Mouse (Mus musculus): ENCODE measurements around the gene Glb1l. TPM values are rescaled to one million over a fixed set of nuclear protein-coding genes. Genes with fewer than 3 reads are reported as not detected.

Gene Glb1l
- total RNA-seq, 2 experiments from 2014 or later, result 22.4 to 23.2 TPM

DNA sequence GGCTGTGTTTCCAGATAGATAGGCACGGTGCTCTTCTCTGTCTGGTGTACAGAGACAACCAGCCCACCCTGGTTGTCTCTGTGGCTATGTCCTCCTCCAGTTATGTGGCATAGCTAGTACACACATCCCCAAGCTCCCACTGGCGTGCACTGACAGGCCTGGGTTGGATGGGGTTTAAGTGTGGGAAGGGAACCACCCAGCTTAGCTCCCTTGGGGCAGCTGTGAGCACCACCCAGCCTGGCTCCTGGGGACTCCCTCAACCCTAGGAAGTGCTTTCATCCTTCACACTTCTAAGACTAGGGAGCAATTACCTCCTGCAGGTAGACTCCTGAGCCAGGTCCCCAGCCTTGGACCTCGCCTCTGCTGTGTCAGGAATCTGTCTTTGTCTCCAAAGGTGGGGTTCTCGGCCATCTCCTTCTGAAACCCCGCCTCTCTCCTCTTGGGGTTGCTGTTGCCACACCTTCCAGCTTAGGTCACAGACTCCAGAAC, 21.1 kb upstream of the Glb1l start, which contains the start of gene A630095N17Rik:
Gene A630095N17Rik, minus strand, starts transcription at position 439 of the 489 bp plus-strand sequence.
- no peak for DNase-seq (ENCODE audit: low spot score in 2 of 2)

- no peak for DNase-seq (ENCODE audit: low spot score in 2 of 2)
Measured at GRCm38 (mm10) chr1:75231224-75231623, 20.6 kb upstream of the Glb1l start.

DNA sequence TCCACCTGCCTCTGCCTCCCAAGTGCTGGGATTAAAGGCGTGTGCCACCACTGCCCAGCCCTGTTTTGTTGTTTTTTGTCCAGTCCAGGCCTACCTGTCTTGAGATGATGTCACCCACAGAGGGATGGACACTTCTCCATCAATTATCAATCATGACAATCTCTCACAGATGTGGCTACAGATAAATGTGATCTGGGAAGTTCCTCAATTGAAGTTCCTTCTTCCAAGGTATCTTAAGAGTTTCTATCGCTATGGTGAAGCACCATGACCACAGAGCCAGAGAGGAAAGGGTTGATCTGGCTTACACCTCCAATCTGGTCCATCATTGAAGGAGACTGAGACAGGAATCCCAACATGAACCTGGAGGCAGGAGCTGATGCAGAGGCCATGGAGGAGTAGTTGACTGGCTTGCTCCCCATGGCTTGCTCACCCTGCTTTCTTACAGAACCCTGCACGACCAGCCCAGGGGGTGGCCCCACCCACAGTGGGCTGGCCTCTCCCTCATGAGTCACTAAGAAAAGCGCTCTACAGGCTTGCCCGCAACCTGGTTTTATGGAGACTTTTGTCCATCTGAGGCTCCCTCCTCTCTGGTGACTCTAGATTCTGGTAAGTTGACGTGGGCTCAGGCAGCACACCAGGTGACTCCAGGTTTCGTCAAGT, 19.9 kb upstream of the Glb1l start:
- no peak for DNase-seq (ENCODE audit: low spot score in 2 of 2)

- DNase-seq (ENCODE audit: low spot score in 2 of 2), result no peak
Measured at GRCm38 (mm10) chr1:75229158-75229557, 18.5 kb upstream of the Glb1l start.

- no peak for DNase-seq (ENCODE audit: low spot score in 2 of 2)
Measured at GRCm38 (mm10) chr1:75227653-75228052, 17.0 kb upstream of the Glb1l start.

- no peak for DNase-seq (ENCODE audit: low spot score in 2 of 2)
Measured at GRCm38 (mm10) chr1:75226138-75226537, 15.5 kb upstream of the Glb1l start.

- no peak for DNase-seq (ENCODE audit: low spot score in 2 of 2)
Measured at GRCm38 (mm10) chr1:75225473-75225872, 14.9 kb upstream of the Glb1l start.

DNA sequence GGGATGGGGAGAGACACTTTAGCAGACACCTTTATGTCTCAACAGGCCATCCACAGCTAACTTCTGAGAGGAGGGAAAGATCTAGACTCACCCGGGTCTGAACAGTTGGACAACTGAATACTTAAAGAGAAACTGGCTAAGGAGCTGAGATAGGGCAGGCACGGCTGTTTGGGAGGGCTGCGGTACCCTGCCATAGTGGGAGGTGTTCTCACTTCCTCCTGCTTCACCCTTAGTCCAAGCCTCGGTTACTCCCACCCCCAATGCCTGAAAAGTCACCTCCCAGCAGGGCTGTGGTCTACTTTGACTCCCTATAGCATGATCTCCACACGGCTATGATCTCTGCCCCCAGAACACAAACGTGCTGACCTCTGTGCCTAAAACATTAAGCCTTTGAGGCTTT, 12.9 kb upstream of the Glb1l start:
- DNase-seq (ENCODE audit: low spot score in 2 of 2), result no peak

- no peak for DNase-seq (ENCODE audit: low spot score in 2 of 2)
Measured at GRCm38 (mm10) chr1:75222926-75223325, 12.3 kb upstream of the Glb1l start.

DNA sequence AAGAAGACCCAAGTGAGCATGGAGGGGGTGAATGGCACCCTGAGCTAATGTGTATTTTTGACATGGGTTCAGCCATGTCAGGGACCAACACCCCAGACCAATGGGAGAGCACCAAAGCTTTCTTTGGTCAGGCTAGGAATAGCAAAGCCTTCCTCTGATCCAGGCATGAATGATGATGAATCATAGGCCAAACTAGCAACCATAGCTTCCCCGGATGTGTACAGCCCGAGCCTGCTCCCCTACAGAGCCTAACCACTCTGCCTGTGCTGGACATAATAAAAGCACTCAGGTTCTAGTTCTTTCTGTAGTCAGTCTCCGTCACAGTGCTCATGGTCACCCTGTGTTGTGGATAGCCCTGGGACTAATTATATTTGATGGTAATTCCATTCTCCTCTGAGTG, 10.9 kb upstream of the Glb1l start:
- no peak for DNase-seq (ENCODE audit: low spot score in 2 of 2)

DNA sequence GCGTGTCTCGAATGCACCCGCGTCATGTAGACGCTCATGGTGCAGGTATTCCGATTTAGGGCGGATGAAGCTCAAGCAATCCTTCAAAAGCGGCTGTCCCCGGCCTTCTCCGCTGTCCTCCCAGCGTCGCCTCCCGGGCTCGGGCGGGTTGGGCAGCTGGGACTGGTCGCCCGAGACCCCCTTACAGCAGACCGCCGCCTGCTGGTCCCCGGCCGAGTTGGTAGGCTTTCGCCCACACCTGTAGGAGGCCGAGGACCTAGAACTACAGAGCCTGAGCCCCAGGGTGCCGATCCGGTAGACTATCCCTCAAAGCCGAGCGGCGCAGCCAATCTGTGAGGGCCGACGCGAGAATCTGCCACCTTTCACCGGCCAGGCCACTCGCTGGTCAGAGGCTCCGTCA, 8.9 kb upstream of the Glb1l start, which contains the start of gene Tuba4a:
Gene Tuba4a, minus strand, starts transcription at position 335 of the 400 bp plus-strand sequence.
- no peak for DNase-seq (ENCODE audit: low spot score in 2 of 2)

GRCm38 (mm10) chr1:75219078-75219477, 8.5 kb upstream of the Glb1l start:
- peak; percentile 80 to 89 for DNase-seq (ENCODE audit: low spot score in 2 of 2)

DNA sequence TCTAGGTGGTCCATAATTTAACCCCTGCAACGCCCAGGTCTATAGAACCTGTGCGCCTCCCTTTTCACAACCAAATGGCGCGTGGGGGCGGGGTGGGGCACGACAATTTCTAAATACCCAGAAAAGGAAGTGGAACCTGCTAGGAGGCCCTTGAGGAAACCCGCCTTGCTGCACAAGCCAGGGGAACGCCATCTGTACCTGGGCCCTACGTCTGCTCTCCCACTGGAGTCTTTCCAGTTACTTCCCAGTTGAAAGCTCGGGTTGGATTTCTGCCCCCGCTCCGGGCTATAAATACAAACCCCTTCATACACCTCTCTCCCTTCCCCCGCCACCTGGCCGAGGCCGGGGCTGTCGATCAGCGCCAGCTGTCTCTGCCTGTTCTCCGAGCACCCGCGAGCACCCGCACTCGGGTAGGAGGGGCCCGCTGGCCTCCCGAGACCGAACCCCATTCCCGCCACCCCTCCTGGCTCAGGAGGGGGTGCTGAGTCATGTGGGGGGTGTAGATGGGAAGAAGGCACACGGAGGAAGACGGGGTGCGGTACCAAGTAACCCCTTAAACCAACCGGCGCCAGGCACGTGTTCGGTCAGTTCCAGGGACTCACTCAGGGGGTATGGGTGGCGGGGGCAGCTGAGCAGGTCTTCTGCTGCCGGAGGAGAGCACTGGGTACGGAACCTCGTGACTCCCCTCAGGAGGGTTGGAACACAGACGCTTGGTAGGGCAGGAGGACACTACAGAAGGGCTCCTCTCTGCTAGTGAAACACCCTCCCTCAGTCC, 7.8 kb upstream of the Glb1l start:
- DNase-seq (ENCODE audit: low spot score in 2 of 2), result peak; percentile 49 to 63

GRCm38 (mm10) chr1:75217893-75218226, 7.2 kb upstream of the Glb1l start:
- DNase-seq (ENCODE audit: low spot score in 2 of 2), result no peak

- DNase-seq (ENCODE audit: low spot score in 2 of 2), result no peak
Measured at GRCm38 (mm10) chr1:75216797-75217585, 6.4 kb upstream of the Glb1l start.

DNA sequence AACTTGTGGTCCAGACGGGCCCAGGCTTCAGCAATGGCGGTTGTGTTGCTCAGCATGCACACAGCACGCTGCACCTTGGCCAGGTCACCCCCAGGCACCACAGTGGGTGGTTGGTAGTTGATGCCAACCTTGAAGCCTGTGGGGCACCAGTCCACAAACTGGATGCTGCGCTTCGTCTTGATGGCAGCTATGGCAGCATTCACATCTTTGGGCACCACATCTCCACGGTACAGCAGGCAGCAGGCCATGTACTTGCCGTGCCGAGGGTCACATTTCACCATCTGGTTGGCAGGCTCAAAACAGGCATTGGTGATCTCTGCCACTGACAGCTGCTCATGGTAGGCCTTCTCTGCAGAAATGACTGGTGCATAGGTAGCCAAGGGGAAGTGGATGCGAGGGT, 5.2 kb upstream of the Glb1l start:
- DNase-seq (ENCODE audit: low spot score in 2 of 2), result no peak

DNA sequence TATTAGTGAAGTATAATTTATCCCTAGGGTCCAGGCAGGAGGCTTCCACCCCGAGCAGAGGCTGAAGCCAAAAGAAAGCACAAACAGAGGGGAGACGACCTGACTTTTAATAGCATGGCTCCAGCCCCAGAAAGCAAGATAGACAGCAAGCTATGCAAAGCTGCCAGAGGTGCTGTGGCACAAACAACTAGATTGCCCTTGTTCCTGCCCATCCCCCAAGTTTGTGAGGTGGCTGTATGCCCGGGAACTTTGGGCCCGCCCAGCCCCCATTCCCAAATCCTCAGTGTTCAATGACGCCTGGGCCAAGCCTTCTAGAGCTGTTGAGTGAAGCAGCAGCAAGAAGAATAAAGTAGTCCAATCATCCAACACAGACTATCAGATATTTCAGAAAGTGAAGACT, 4.3 kb upstream of the Glb1l start:
- DNase-seq (ENCODE audit: low spot score in 2 of 2), result peak; percentile 70 to 80

- DNase-seq (ENCODE audit: low spot score in 2 of 2), result no peak
Measured at GRCm38 (mm10) chr1:75214442-75214841, 3.8 kb upstream of the Glb1l start.

- DNase-seq (ENCODE audit: low spot score in 2 of 2), result no peak
Measured at GRCm38 (mm10) chr1:75213096-75213495, 2.5 kb upstream of the Glb1l start.

GRCm38 (mm10) chr1:75212542-75212941, 1.9 kb upstream of the Glb1l start:
- no peak for DNase-seq (ENCODE audit: low spot score in 2 of 2)

GRCm38 (mm10) chr1:75211141-75211708, 612 bp upstream of the Glb1l start:
- no peak for DNase-seq (ENCODE audit: low spot score in 2 of 2)

Measured in layer of hippocampus, postnatal 10 days (tissue).